Mouse (Mus musculus): ENCODE results near the gene Homer1.
A peak's percentile ranks its signal among the peaks of the same experiment; 100 is the strongest.

Homer1 gene

DNA sequence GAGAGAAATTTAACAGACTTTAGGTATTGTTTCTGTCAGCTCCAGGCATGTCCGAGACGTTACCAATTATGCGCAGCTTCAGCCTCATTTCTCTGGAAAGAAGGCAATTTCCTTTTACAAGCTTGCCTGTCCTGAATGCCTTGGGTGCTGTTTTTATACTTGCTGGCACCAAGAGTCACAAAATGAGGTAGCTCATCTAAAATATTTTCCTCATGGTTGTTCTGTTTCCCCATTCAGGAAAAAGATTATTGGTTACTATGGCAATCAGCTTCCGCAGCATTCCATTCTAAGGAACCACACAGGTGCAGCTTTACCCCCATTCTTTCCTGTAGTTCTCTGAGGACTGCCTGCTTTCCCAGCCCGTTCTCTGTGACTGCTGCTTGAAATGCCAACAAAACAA lies at the start of gene Homer1:
TSS of gene Homer1 (plus strand) at position 320 of the 400 bp plus-strand sequence.
- DNase-seq: no peak

DNA sequence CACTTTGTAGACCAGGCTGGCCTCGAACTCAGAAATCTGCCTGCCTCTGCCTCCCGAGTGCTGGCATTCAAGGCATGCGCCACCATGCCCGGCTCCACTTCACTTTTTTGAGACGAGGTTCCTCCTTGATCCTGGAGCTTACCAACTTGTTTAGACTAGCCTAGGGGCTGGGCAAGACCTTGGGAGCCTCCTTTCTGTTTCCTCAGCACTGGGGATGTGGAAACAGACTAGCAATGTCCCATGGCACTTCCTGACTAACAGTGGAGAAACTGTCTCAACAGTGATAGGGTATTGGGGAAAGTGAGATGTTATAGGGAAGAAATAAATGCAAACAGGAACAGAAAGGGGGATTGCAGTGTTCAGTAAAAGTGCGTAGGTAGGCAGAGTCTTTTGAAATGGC lies 47.7 kb upstream of the Homer1 start:
- no peak for DNase-seq

DNA sequence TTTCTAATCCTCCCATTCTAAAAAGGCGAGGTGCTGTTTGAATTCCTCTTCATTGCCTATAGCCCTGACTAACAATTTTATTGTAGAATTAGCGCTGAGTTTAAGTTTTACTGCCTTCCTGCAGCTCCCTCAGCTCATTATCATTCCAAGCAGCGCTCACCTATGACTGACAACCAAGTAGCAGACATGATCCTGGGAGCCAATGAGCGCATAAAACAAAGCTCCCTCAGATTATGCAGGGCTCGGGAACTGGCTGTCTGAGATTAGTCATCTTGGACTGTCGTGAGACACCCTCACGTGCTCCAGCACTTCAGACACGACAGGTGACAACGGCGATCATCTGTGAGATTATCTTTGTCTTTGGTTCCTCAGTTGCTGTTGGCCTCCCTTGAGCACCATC lies 47.3 kb upstream of the Homer1 start:
- no peak for DNase-seq

DNA sequence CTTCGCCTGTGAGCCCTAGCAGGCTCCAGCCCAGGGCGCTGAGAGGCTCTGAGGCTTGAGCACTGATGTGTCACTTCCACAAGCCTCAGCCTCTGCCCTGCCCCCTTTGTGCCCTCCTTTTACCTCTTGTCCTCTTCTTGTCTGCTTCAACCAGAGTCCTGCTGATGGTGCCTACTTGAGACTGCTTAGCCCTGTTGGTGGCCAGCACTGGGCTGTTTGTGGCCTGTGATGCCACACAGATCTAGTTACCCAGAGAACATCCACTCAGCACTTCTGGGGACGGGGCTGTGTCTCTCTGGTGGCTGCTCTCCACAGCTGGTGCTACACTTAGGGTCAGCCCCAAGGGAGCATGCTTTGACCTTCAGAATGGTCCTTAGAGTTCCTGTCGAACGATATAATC lies 46.5 kb upstream of the Homer1 start:
- no peak for DNase-seq

GRCm38 (mm10) chr13:93267151-93267550 lies 32.3 kb upstream of the Homer1 start:
- no peak for DNase-seq

DNA sequence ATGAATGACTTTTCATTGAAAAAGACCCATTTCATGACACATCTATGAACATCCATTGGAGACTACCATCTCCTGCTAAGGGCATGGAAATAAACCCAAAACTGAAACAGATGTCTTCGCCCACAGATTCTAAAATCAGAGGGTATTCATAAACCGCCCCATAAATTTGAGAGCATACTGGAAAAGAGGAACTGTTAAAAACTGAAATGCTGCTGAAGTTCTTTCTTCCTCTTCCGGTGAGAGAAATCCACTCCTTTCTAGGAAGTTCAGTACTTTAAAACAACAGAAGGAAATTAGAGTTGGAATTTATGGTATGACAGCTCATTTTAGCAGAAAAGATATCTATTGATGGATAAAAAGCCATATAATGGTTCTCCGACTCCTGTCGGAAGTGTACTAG lies 1.1 kb downstream of the Homer1 start:
- no peak for DNase-seq

- no peak for DNase-seq
Observed at GRCm38 (mm10) chr13:93301060-93301459, 1.6 kb downstream of the Homer1 start.

DNA sequence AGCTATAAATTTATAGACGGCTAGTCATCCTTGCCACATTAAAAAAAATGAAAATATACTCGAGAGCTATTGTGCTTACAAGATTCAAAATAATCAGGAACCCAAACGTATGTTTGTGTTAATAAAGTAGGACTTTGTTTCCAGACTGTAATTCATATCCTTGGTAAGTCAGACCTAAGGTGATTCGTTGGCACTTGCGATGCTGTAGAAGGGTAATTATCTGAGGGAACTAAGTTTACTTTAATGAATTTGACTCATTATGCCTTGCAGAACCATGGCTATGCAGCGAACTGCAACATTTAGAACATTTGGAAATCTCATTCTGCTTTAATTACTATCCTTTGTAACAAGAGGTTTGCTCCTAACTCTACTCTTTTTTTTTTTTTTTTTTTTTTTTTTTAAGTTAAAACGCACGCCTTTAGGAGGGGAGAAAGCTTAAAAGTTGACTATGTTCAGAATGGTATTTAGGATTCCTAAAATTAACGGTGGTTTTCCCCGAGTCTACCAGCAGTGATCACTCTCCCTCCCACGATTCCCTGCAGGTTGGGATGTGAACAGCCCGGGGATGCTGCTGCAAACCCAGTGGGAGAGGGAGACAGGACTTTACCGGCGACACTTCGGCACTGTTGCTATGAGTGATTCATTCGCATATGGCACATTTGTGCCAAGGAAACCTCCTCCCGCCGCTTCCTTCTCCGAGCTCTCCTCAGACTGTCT lies 3.6 kb downstream of the Homer1 start:
- DNase-seq: no peak

DNA sequence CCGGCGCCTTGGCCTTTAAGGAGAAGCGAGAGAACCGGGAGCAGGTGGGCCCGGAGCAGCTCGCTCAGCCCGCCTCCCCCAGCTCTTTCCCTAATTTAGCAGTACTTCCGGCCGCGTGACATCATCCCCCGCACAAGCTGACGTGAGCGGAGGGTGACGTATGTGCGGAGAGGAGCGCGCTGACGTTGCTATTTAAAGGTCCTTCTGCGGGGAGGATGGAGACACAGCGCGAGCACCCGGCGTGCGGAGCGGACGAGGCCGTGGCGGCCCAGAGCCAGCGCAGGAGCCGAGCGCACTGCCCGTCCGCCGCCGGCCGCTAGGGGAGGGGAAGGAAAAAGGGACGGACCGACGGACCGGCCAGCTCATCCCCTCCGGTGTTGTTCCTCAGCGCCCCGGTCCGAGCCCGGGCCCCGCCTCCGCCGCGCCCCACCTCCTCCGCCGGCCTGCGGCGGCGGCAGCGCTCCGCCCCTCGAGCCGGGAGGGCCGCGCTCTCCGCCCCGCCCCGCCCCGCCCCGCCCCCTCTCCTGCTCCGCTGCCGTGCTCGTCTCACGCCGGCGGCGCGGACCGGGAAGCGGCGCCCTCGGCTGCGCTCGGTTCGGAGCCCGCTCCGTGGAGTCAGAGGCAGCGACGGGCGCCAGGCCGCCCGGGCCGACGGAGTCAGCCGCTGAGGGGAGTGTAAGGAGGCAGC lies 4.3 kb downstream of the Homer1 start:
- DNase-seq: peak; percentile 95

GRCm38 (mm10) chr13:93304251-93305001 lies 5.0 kb downstream of the Homer1 start:
- DNase-seq: peak; percentile 68

DNA sequence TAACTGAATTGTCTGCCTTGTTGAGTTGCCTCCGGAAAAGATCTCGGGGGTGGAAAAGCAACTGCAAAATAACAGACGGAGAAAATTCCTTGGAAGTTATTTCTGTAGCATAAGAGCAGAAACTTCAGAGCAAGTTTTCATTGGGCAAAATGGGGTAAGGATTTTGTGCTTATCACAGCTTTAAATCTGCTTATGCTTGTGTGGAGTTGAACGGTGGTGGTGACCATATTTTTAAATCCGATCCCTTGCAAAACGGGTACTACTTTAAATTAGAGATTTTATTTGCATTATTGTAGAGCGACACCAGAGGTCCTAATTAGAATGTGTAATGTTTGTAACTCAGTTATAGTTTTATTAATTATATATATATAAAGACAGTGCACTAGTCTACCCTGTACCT lies 5.7 kb downstream of the Homer1 start:
- DNase-seq: no peak

GRCm38 (mm10) chr13:93305636-93306035 lies 6.2 kb downstream of the Homer1 start:
- no peak for DNase-seq

DNA sequence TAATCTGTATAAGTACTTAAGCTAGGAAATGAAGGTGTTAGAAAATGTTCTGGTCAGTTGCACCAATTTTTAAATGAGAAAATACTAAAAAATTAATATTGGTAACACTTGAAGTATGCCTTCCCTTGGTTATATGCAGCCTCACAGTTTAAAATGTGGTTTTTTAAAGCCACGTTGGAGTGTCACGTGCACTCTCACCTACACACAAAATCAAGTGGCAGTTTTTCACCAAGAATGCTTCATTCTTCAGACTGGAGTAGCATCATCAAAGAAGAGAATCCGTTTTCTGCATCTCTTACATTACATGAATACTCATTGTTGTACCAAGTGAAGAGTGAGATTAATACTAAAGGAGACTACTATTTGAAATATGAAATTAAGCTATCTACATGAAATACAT lies 7.1 kb downstream of the Homer1 start:
- no peak for DNase-seq

DNA sequence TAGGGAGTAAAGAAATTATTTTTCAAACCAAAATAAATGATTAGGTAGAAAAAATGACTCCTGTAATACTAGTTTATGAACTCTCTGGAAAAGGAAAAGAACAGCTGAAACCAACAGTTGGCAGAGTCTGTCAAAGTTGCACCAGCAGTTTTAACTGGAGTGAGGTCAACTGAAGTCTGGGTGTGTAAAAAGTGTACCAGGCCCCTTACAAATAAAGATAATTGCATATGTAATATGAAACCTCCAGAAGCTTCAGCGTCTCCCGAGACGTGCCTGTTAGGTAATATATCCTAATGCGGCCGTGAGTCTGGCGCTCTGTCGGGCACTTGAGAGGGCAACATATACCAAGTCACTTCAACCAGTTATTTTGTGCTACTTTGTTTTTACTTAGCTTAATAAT lies 8.3 kb downstream of the Homer1 start:
- DNase-seq: no peak

DNA sequence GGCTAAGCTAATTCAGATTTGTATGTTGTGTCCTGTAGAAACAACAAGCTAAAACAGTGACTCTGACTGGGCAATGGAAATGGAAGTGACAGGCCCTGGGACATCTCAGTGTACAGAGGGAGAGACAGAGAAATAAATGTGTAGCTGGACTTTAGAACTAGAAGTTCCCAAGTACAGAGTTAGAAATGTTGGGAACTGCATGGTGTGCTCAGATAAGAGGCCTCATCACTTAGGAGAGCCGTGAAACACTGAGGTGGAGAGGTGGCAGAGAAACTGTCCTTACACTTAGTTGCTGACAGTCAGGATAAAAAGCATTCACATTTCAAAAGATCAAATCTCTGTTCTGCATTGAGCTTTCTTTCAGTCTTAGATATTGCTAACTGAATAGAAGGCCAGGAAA lies 9.9 kb downstream of the Homer1 start:
- no peak for DNase-seq

- no peak for DNase-seq
Observed at GRCm38 (mm10) chr13:93312518-93312917, 13.1 kb downstream of the Homer1 start.

GRCm38 (mm10) chr13:93314322-93314721 lies 14.9 kb downstream of the Homer1 start:
- DNase-seq: no peak

- DNase-seq: no peak
Observed at GRCm38 (mm10) chr13:93320089-93320488, 20.7 kb downstream of the Homer1 start.

DNA sequence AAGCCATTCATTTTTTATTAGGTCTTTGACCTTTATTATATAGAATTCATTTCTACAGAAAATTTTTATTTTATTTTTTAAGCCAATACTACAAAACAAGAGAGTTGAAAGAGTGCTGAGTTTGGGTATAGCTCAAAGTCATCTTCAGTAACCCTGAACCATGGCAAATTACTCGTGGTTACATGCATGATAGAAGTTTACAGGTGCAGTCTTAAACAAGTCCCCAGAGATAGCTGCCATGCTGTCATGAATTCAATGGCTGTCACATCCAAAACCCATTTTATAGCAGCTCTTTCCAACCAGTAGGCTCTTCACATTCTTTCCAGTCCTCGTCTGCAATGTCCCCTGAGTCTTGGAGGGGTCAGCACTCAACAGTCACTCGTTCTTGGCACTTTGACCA lies 26.9 kb downstream of the Homer1 start:
- no peak for DNase-seq

DNA sequence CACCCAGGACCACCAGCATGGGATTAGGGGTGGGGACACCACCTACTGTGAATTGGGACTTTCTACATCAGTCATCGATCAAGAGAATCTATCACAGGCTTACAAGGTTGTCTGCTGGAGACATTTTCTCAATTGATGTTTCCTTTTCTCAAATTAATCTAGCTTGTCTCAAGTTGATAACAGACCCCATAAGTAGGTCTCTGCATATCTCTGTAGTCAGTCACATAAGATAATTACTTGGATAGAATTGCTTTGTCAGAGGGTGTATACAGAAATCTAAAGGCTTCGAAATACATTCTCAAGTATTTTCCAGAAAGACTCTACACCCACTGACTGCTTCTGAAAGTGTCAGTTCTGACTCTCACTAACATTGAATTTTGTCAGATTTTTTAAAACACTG lies 32.3 kb downstream of the Homer1 start:
- DNase-seq: no peak

DNA sequence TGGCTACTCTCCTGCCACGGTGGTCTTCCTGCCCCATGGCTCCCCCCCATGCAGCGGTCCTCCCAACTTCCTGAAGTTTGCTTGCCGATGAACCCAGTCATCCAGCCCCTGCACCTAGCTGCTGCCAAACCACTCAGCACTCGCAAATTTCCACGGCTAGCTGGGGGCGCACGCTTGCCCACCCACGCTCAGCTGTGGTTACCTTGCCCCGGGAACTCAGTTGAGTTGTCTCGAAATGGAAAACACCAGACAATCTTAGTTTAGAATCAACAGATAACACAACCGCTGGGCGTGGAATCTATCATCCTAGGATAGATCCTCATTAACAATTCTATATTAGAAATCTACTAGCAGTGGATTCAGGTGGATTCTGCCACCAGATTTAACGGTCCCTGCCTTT lies 33.1 kb downstream of the Homer1 start:
- DNase-seq: no peak

GRCm38 (mm10) chr13:93335337-93335736 lies 35.9 kb downstream of the Homer1 start:
- no peak for DNase-seq

DNA sequence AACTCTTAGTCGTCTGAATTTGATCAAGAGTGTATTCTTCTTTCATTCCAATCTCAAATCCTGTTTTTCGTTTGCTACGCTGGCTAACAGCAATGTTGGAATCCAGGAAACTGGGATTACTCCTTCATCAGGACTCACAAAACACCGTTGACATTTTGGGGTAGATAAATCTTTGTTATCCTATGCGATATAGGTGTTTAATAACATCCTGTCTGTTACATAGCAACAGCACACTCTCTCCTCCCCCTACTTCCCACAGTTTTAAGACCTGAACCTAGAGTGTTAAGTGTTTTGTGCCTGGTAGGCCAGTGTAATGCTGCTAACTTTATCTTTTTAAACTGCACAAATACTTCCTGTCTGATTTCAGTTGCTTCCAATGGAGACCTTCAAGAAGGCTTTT lies 39.0 kb downstream of the Homer1 start:
- no peak for DNase-seq
